Mouse (Mus musculus) kidney, postnatal 14 days (tissue): ENCODE results near the gene Pif1.

Source experiments
- DNase-seq: peaks from one replicate; pipeline ENCODE4 v3.0.0; 2022; ENCODE audit warnings: mixed read lengths

Gene Pif1

DNA sequence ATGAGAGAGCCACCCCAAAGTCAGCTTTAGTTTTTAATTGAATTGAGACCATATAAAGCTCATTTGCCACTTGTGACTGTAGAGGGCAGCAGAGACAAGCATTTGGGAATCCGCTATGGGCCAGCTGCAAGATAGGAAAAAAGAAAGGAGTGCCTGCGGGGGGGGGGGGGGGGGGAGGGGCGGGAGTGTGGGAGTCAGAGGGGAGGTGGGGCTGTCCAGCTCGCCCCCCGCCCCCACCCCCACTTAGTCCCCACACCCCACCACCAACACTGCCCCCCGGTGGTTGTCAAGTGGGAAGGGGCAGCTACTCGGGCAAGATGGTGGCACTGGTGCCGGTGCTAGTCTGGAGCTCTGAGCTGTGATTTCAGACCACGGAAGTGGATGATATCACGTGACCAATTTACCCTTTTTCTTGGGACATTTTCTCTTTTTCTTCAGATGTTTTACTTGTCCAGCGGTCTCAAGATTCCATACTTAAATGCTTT, 11.8 kb downstream of the Pif1 start:
- DNase-seq: peak; percentile 71

DNA sequence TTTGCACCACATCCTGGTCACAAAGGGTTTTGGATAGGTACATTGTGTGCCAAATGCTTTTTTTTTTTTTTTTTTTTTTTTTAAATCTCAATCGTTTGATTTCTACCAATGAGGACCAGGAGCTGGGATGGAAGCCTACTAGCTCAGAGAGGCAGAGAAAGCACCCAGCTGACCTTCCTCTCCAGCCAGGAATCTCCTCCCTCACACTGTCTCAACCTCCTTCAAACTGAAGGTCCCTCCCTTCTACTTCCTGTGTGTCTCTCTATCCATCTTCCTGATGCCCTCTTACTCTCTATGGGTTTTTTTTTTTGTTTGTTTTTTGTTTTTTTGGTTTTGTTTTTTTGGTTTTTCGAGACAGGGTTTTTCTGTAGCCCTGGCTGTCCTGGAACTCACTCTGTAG, 14.0 kb downstream of the Pif1 start:
- DNase-seq: no peak

DNA sequence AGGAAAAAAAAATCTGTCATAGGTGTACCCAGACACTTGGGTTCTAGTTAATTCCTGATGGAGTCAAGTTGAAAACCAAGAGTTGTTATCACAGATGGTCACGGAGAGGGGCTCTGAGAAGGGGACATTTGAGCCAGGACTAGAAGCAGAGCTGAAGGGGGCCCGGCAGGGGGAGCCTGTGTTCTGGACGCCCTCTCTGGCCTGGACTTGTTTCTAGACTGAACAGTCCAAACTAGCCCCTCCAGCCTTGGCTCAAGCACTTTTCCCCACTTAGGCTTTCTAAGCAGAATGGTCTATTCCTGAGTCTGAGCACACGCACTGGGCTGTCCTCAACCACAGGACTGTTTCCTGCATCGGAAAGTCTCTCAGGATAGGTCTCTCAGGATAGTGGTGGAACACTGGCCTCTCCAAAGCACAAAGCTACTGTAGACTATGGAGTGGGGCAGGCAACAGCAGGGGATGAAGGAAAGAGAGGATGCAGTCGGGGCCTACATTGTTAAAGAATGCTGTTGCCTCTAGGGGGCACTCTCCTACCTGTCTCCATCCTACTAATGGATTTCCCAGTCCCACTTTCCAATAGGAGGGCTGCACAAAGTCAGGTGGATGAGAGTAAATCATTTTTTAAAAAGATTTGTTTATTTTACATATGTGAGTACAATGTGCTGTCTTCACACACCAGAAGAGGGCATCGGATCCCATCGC, 16.6 kb downstream of the Pif1 start:
- peak; percentile 17 for DNase-seq

- DNase-seq: peak; percentile 80
Observed at GRCm38 (mm10) chr9:65605471-65606136, 18.6 kb downstream of the Pif1 start.

DNA sequence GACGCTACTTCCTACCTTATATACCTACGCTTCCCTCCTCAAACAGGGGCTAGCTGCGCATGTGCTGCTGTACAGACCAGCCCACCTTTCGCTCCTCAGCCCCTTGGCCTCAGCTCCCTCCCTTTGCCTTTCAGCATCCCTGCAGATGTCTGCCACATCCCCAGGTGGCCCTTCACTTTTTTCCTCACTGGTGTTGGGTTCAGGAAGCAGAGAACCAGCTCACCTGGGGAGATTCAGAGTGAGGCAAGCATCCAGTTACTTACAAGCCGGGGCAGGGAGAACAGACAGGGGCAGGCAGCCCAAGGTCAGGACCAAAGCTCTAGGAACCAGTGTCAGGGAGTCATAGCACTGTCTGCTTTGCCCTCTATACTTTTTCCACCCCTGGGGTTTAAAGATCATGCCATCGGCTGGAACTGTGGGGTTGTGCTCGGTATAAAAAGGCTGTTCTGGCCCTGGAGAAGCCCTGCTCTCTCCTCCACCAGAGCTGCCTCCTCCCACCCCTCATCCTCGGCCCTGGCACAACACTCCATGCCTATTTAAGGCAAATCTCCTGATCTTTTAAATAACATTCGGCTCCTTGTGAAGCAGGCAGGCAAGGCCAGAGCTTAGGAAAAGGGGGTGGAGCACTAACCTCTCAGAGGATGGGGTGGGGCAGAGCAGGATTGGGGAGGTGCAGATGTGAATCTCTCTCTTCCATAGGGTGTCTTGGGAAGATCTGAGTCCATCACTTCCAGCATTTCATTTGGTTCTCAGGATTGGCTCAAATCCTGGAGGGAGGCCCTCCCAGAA, 19.6 kb downstream of the Pif1 start:
- DNase-seq: no peak

- DNase-seq: no peak
Observed at GRCm38 (mm10) chr9:65607120-65607519, 20.2 kb downstream of the Pif1 start.

DNA sequence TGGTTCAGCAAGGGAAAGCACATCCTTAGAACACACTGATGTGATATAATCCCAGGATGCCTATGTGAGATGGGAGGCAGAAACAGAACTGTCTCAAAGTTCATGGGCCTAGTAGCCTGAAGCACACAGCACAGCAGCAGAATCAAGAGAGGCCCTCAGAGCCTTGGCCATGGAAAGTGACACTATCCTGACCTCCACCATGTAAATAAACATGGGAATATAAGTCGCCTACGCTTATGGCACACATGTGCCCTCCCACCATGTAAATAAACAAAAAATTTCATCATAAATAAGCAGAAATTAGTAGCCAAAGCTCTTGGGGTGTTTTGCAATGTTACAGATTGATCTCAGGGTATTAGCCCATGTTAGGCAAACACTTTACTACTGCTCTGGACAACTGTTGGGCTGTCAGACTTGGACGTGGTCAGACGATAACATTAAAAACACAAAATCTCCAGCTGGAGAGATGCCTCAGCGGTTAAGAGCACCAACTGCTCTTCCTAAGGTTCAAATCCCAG, 25.1 kb downstream of the Pif1 start:
- no peak for DNase-seq

- no peak for DNase-seq
Observed at GRCm38 (mm10) chr9:65613098-65613497, 26.1 kb downstream of the Pif1 start.

DNA sequence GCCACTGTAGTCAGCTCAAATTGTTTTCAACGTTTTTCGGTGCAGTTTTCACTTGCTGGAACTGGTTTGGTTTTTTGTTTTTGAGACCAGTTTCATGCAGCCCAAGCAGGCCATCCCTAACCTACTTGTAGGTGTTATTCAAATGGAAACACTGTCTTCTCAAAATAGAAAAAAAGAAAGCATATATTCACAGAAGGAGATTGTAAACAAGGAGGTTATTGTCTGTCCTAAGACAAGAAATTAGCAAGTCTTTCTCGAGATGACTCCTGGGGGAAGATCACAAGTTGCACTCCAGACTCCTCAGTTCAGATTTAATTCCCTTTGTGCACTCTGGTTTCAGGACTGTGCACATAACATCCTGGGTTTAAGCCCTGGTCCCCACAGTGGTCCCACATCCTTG, 32.4 kb downstream of the Pif1 start:
- DNase-seq: no peak

DNA sequence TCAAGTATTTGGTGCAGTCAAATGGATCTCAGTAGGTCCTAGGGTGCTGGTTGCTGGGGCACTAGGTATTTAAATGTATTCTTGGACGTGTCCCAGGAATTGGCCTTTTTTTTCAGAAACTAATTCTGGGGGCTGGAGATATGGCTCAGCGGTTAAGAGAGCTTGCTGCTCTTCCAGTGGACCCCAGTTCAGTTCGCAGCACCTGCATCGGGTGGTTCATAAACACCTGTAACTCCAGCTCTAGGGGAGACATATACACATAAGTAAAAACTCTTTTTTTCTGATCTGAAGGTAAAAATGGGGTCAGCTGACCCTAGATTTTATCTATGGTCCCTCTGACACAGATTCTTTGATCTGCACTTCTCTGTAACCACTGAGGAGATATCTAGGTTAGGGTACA, 34.2 kb downstream of the Pif1 start:
- DNase-seq: no peak

- DNase-seq: peak; percentile 73
Observed at GRCm38 (mm10) chr9:65621666-65622065, 34.7 kb downstream of the Pif1 start.

- DNase-seq: no peak
Observed at GRCm38 (mm10) chr9:65622826-65623225, 35.9 kb downstream of the Pif1 start.

DNA sequence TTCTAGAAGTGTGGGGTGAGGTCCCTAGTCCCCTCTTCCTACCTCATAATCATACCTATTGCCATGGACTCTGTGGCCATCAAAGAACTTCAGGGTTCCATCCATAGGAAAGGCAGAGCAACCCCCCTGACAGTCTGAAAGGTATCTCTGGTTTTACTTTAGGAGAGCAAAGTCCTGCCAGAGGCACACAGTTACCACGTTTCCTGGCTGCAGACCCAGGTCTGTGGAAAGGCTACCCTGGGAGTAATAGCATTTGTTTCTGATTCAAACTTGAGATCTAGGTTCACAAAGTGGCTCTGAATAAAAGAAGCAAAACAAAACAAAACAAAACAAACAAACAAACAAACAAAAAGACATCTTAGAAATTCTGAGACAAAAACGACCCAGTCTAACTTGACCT, 37.3 kb downstream of the Pif1 start:
- no peak for DNase-seq

DNA sequence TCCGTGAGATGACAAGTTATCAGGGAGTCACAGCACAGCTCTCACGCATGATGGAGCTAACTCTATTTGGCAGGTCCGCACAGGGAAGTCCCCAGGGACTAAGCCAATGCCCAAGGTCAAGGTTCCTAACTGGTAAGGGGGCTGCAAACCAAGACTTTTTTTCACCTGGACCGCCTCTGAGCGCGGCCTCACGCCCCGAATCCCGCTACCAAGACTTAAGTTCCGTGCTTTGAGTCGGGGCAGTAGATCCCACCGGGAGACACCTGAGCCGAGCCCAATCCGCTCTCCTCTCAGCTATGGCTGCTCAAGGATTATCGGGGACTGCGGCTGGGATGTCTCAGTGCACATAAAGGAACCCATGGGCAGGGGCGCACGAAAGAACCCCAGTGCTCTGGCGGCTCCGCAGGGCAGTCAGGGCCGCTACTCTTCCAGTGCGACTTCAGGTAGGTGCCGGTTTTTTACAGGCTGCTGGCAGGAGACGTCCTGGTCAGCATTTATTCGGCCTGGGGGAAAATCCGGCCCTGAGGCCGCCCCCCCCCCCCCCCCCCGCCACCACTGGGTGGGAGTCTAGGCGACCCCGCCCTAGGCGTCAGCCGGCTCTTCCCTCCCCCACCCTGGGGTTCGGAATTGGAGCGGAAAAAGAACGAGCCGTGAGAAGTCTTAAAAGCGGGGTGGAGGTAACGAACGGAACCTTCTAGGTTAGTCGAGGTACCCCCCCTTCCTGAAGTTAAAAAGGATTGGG, 42.2 kb downstream of the Pif1 start, which contains the start of gene Rbpms2:
TSS of gene Rbpms2 (plus strand) at position 624 of the 742 bp plus-strand sequence.
- peak; percentile 77 for DNase-seq

- peak; percentile 87 for DNase-seq
Observed at GRCm38 (mm10) chr9:65629767-65630630, 43.0 kb downstream of the Pif1 start.

DNA sequence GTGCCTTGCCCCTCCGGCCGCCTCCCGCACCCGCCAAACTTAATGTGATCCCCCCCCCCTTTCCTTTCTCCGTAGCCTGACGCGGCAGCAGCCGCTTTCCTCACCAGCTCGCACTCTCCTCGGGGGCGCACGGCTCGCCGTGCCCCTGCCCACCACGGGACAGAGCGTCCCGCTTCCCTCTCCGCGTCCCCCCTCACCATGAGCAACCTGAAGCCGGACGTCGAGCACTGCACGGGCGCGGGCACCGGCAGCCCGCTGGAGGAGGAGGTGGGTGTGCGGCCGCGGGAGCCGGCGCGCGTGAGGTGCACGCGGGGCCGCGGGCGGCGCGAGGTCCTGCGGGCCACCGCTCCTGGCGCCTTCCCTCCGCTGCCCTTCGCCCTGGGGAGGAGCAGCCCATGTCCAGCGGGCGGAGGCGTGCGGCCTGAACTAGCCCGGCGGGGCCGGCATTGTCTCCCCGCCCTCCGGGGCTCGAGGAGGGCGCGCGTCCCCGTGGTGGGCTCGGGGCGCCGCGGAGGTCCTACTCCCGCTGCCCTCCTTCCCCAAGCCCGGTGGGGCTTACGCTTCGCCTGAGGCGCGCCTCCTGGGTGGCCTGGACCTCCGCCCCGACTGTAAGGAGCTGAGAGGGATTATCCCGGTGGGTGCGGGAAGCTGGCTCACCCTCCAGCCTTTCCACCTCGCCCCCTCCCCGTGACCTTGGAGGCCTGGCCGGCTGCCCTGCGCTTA, 43.8 kb downstream of the Pif1 start:
- DNase-seq: peak; percentile 82

- no peak for DNase-seq
Observed at GRCm38 (mm10) chr9:65631354-65632021, 44.5 kb downstream of the Pif1 start.

DNA sequence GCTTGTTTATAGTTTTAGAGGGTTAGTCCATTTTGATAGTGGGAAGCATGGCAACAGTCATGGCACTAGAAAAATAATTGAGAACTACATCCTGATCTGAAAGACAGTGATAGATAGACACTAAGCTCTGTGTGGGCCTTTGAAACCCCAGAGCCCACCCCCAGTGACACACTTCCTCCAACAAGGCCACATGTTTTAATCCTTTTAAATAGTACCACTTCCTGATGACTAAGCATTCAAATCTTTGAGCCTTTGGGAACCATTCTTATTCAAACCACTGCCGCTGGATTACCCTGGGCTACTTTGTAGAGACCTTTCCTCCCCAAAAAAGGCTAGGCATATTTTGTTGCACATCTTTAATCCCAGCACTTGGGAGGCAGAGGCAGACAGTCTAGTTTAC, 48.8 kb downstream of the Pif1 start:
- no peak for DNase-seq

GRCm38 (mm10) chr9:65636926-65637325, 50.0 kb downstream of the Pif1 start:
- DNase-seq: no peak

- no peak for DNase-seq
Observed at GRCm38 (mm10) chr9:65639065-65639464, 52.1 kb downstream of the Pif1 start.
